Mouse (Mus musculus) right cerebral cortex, postnatal 36 days (tissue): ENCODE measurements around the gene Gmfg.

Source experiments
- DNase-seq, 2 experiments: peaks; one replicate each; pipeline ENCODE4 v3.0.0; 2022; ENCODE audit warnings: low spot score in 2 of 2, mixed read lengths in 1 of 2

Gmfg gene

GRCm38 (mm10) chr7:28437964-28438363 is 717 bp downstream of the Gmfg start:
- no peak for DNase-seq

GRCm38 (mm10) chr7:28438771-28439170 is 1.5 kb downstream of the Gmfg start:
- DNase-seq, result no peak

GRCm38 (mm10) chr7:28440739-28441138 is 3.5 kb downstream of the Gmfg start:
- no peak for DNase-seq

GRCm38 (mm10) chr7:28441776-28442485 is 4.7 kb downstream of the Gmfg start:
- no peak for DNase-seq

- no peak for DNase-seq
Measured at GRCm38 (mm10) chr7:28442688-28443087, 5.4 kb downstream of the Gmfg start.

- DNase-seq, result no peak
Measured at GRCm38 (mm10) chr7:28444344-28444974, 7.2 kb downstream of the Gmfg start.

GRCm38 (mm10) chr7:28446446-28446845 is 9.2 kb downstream of the Gmfg start:
- DNase-seq, result peak; percentile 42 to 63

- DNase-seq, result no peak
Measured at GRCm38 (mm10) chr7:28447101-28447830, 10.0 kb downstream of the Gmfg start.

- DNase-seq, result no peak
Measured at GRCm38 (mm10) chr7:28447865-28448820, 10.9 kb downstream of the Gmfg start.

- peak in 1 of 2 experiments; percentile 39 for DNase-seq
Measured at GRCm38 (mm10) chr7:28451531-28452360, 14.5 kb downstream of the Gmfg start, which contains the start of gene Lrfn1. Gene Lrfn1, plus strand, starts transcription at chr7:28451980.

- DNase-seq, result no peak
Measured at GRCm38 (mm10) chr7:28452361-28453005, 15.2 kb downstream of the Gmfg start.

- DNase-seq, result no peak
Measured at GRCm38 (mm10) chr7:28460361-28460760, 23.1 kb downstream of the Gmfg start.

- no peak for DNase-seq
Measured at GRCm38 (mm10) chr7:28462769-28463168, 25.5 kb downstream of the Gmfg start.

GRCm38 (mm10) chr7:28464416-28465212 is 27.4 kb downstream of the Gmfg start:
- peak; percentile 94 to 95 for DNase-seq

GRCm38 (mm10) chr7:28466721-28467212 is 29.5 kb downstream of the Gmfg start:
- DNase-seq, result no peak

- no peak for DNase-seq
Measured at GRCm38 (mm10) chr7:28467213-28467751, 30.0 kb downstream of the Gmfg start.

- no peak for DNase-seq
Measured at GRCm38 (mm10) chr7:28476191-28476590, 38.9 kb downstream of the Gmfg start.

GRCm38 (mm10) chr7:28477363-28477762 is 40.1 kb downstream of the Gmfg start:
- no peak for DNase-seq

GRCm38 (mm10) chr7:28478854-28479253 is 41.6 kb downstream of the Gmfg start:
- no peak for DNase-seq
